Mouse (Mus musculus): Measurements from ENCODE around the gene Rad23b. TPM values are rescaled to one million over a fixed set of nuclear protein-coding genes. Genes with fewer than 3 reads are reported as not detected.
"Not testable (repeated sequence)": the region's sequence is repeated elsewhere in the genome, so short reads cannot be mapped to it uniquely, and the experiment has no call there.

Rad23b gene
- 100 to 1,000 TPM; 177 to 178 TPM for total RNA-seq (2021)

DNA sequence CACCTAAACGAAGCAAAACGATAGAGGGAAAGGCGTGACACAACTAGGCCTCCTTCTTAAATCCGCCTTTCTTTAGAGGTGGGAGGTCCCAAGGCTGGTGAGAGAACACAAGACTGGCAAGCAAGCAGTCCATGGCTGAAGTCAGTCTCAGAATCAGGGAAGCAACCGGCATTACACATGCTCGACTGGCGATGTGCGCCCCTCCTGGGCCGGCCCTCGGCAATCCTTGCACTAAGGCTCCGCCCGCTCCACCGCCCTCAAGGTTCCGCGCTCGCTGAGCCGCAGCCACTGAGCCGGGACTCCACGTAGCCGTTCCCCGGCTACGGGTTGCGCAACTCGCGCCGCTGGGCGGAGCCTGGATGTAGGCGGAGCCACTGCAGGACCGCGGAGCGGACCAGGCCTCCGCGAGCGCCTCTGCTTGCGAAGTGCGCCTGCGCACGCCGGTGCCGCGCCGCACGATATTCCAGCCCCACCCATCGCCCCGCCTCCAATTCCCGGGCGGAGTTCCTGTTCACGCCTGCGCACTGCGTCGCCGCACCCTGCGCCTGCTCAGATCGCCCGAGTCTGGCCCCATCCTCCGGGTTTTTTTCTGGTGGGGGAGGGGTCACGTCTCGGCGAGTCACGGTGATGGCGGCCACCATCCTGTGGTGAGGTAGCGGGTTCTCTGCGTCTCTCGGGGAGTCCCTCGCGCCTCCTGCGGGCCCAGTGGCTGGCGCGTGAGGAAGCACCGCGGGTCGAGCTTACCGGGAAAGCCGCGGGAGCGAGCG is at the start of gene Rad23b:
Gene Rad23b, plus strand, starts transcription at position 592 of the 767 bp plus-strand sequence.
- peak; percentile 100 for DNase-seq

DNA sequence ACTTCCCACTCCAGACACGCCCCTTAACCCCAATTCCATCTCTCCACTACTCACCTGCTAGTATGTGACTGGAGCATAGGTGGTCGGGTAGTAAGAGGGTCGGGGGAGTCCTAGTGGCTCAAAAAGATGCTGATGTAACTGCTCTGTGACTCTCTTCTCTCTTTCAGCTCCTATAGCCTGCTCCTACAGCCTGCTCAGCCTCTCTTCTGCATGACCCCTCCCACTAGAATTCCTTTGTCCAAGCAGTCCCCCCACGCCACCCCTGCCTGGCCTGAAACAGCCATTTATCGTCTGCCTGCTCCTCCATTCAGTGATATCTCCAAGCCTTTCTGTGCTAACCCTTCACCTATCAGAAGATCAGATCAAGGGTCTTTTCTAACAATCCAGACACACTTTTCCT is 45.7 kb upstream of the Rad23b start:
- no peak for DNase-seq

DNA sequence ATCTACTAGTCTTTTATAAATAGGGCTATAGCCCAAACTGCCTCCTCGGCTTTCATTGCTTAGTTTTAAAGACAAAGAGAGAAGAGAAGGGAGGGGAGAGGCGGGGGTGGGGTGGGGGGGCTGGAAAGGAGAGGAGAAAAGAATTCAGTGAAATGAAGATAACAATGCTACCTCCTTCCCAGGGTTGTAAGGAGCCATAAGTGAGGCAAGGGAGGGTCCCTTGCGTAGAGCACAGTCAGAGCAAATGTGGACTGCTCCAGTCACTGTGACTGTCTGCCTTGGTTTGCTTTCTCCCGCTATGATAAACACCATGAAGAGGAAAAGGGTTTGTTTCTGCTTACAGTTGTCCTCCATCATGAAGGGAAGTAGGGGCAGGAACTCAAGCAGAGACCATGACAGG is 43.2 kb upstream of the Rad23b start:
- no peak for DNase-seq

DNA sequence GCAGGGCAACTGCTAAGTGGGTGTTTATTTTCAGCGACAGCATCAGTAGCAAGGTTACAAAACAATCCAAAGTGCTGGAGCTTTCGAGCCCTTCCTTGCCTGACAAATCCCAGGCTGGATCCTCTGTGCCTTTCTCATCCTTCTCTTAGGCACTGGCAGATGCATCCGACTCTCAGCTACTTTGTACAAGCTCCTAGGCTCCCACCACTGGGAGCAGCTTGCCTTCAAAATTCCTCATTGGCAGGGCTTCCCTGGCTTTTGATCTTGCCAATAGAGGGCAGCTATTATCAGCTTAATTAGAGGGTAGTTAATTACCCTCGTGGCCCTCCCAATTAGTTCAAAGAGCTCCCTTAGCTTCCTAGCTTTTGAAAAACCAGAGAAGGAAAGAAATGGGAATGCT is 33.1 kb upstream of the Rad23b start:
- peak in 1 of 2 experiments; percentile 5 for DNase-seq

DNA sequence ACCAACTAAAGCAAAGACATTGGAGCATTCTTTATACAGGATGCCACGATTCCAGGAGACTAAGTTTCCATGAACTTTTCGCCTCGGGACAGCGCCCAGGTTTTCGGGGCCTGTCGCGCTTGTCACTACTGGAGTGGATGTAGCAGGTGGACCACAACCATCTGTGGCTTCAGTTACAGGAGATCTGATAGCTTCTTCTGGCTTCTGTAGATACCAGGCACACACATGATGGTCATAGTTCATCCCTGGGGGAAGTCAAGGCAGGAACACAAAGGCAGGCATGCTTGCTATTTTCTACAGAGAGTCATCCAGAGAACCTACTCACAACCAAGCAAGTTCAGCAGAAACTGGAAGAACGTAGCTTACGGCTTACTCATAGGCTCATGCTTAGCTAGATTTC is 31.5 kb upstream of the Rad23b start:
- DNase-seq, result not testable (repeated sequence)

DNA sequence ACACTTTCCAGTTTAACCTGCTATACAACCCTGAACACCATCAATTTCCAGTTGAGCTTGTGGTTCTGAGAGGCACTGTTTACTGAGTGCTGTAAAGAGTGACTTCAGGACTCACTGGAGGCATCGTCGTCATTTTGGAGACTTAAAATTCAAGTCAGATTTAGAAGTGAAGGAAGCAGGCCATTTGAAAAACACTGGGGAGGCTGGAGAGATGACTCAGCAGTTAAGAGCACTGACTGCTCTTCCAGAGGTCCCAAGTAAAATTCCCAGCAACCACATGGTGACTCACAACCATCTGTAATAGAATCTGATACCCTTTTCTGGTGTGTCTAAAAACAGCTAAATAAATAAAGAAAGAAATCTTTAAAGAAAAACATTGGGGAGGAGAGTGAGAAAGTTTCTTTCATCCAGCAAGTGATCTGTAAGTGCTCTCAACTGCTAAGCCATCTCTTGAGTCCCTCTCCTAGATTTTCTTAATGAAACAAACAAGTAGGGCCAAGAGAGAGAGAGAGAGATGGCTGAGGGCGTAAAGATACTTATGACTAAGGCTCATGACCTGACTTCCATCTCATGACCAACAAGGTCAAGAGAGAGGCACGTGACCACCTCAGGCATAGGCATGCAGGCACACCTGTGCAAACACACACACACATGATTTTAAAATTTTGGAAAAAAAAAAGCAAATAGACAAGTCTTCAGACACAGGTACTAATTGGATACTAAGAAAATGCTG is 23.9 kb upstream of the Rad23b start:
- no peak for DNase-seq

DNA sequence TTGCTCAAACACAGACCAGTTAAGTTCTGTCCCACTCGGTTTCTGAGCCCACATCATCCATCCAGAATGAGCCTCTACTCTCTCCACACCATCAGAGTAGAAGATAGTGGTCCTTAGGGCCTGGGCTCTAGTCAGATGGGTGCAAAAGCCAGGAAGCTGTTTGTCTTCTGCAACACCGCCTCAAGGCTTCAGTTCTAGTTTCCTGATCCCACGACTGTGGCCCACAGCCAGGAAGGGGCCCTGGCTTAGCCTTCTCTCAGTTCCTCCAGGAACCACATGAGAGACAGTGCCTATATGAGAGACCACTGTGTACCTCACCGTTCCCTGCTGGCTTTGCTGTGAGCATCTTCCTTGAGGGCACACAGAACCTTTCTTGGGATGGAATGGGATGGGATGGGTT is 22.3 kb upstream of the Rad23b start:
- no peak for DNase-seq

DNA sequence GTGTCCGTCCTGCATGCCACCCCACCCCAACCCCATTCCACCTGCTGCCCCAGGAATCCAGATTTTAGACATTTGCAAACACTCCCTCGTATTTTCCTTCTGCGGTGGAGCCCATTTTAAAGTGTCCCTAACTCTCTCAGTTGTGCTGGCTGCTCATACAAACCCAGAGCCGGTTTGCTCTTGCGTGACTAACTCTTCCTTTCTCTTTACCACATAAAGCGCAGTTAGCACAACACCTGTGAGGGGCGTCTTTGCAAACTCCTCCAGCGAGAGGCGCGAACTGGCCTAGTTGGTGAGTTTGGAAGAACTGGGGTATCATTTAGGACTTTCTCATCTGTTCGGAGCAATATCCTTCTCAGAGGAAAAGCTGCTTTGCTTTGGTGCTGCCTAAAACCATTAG is 21.4 kb upstream of the Rad23b start:
- DNase-seq, result no peak

DNA sequence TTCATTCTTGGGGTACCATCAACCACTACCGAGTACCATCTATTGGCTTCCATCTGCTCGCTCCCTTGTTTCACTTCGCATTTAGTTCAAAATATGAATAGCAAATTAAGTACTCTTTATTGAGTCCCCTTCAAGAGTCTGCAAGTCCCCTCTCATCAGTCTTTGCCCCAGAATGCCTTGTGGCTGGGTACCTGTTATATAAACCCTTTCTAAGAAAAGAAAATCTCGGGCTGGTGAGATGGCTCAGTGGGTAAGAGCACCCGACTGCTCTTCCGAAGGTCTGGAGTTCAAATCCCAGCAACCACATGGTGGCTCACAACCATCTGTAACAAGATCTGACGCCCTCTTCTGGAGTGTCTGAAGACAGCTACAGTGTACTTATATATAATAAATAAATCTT is 20.9 kb upstream of the Rad23b start:
- not testable (repeated sequence) for DNase-seq

DNA sequence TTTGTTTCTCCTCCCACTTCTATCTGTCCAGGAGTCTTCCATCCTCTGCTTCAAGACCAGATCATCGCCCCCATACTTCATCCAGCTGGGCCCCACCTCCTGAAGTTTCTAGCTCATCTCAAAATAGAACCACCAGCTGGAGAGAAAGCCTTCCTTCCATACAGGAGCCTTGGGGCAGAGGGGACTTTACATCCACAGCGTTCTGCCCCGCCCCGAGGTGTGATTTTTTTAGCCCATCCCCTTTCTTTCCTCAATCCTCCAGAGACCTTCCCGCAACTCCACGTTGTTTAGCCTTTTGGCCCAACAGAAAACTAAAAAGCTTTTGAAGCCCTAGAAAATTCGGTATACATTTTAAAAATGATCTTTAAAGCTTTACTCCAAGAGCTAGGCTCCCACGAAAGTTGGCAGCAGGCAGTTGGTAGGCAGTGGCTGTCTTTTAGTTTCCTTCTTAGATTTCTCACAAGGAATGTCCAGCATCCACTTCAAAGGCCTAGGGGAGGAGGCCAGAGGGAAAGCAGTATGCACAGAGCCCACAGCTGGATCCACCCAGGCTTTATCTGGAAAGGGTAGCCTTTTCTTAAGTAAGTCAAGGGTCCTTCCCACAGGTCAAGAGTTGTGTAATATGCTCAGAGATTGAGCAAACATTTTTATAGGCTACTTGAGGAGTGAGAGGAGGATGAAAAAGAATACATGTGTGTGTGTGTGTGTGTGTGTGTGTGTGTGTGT is 20.1 kb upstream of the Rad23b start:
- DNase-seq, result no peak

DNA sequence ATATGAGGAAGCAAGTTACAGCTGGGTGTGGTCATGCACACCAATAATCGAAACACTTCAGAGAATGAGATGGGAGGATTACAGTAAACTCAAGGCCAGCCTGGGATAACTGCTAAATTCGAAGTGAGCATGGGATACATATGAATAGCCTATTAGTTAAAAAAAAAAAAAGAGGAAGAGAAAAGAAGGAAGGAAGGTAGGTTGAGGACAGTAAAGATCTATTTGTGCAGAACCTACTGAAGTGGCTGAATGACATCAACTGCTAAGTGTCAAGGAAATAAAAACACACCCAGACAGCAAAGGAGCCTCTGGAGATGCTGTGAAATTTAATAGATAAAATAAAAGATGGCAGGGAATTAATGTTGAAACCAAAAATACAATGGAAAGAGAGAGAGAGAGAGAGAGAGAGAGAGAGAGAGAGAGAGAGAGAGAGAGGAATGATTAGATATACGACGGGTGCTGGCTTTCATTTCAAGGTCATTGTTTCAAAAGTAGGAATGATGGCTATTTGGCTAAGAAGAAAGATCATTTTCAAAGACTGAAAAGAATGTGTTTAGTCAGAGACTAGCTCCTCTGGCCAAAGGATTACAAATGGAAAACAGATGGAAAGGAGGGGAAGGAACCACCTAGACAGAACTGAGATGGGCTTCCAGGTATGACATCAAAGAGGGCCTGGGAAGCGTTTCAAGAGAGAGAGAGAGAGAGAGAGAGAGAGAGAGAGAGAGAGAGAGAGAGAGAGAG is 14.6 kb upstream of the Rad23b start:
- DNase-seq, result no peak

DNA sequence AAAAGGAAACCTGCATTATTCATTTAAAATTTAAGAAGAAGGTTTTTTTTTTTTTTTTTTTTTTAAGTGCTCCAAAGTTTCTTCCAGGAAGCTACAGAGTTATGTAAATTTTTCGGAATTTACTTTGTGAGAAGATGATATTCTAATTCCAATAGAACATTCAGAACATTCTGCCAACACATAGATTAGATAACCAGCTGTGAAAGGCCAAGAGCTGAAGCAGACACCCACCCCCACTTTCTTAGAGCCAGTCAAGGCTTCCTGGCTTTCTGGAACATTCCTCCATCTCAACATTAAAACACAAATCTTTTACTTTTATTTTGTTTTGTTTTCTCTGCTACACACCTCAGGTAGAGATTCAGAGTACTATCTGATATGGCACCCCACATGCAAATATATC is 10.9 kb upstream of the Rad23b start:
- no peak for DNase-seq

DNA sequence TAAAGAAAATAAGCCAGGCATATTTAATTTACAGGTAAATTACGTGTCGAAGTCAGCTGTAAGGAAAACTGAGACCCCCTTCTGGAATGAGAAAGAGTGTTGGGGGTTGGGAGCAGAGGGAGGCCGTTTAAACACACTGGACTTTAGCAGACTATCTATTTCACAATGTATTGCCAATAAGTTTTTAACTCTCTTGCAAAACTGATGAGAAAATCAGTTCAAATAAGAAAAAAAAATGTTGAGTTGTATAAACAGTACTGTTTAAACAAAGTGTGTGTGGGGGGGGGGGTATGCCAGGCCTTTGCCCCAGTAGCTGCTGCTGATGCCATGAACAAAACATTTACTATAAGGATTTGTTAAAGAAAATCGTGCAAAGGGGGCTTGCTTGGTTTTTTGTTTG is 10.5 kb upstream of the Rad23b start:
- no peak for DNase-seq

DNA sequence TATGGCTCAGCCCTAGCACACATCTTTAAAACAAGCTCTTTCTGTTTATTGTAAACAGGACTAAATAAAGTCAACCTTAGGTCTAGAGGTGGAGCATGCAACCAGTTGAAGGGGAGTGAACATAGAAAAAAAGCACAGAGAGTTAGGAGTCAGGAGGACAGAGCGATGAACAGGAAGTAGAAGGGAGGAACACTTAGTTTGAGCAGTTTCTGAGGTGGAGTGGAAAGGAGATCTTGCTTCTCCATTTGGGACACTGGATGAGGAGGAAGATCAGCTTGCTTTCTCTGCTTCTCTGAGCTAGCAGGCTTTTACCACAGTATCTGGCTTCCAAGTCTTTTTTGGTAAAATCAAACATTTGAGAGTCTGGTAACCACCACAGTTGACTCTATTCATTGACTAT is 8.0 kb upstream of the Rad23b start:
- DNase-seq, result no peak

DNA sequence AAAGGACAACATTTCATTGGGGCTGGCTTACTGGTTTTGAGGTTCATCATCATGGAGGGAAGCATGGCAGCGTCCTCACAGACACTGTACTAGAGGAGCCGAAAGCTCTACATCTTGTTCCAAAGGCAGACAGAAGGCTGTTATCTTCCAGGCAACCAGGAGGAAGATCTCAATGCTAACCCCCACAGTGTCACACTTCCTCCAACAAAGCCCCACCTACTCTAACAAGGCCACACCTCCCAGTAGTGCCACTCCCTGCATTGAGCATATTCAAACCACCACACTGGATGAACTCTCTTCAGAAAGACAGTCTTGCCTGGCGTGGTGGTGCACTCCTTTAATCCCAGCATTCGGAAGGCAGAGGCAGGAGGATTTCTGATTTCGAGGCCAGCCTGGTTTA is 7.2 kb upstream of the Rad23b start:
- DNase-seq, result no peak

DNA sequence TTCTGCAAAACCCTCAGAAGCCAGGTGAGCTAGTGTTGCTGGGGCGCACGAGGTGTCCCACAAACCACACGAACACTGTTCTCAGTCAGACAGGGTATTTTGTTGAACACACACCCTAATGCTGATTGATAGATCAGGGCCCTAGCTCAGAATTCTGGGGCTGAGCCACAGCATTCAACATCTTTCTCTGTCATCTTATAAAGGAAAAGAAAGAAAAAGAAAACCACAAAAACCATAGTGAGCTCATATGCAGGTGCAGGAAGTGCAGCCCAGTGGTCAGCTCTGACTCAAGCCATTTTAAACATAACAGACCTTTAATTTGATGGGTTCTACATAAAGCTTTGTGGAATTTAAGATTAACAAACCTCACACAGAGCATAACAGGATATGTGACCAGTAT is 6.6 kb upstream of the Rad23b start:
- no peak for DNase-seq

DNA sequence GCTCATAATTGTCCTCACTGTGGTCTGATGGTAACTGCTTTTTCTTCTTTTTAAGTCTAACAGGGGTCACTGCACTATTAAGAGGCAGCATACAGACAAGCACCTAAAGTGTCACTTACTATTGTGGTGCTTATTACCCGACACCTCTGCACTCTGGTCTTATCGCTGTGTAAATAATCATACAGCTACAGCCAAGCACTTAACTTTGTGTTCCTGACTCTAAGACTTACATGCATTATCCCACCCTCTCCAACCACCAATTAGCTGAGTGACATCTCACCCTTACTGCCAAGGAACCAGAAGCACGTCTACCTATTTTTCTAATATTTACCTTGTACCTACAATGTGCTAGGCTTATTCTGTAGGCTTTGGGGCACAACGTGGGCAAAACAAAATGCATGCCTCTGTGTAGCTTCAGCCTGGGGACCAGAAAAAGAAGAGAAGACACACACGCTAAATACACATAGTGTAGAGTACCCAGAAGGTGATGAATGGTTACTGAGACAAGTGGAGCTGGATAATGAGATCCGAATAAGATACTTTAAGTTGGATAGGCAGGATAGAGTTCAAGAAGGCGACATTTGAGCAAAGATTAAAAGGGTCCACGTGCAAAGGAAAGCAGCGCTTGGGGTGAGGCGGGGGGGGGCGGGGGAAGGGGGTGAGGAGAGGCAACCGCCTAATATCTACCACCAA is 938 bp upstream of the Rad23b start:
- DNase-seq, result no peak

DNA sequence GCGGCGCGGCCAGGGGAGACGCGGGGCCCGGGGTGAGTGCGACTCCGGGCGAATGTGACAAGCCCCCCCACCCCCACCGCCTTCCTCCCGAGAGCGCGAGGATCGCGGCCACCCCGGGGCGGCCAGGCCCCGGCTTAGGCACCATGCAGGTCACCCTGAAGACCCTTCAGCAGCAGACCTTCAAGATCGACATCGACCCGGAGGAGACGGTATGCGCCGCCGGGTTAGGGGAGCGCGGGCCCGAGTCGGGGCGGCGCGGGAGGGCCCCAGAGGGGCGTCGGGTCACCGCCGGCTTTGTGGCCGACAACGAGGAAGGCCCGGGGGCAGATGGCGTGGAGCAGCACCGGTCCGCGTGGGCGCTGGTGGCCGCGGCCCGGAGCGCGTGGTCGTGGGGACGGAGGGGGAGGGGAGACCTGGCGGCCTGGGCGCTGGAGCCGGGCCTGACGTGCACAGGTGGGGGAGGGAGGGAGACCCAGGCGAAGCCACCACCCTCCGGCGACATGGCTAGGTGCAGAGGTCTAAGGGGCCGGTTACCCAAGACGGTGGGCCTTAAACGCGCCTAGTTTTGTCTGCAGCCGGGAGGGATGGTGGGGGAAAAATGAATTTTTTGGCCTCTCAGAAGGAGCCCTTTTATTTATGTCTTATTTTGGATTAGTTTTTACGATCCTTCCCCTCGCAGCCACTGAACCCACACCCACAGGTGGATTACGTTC is 532 bp downstream of the Rad23b start:
- DNase-seq, result peak in 1 of 2 experiments; percentile 44

DNA sequence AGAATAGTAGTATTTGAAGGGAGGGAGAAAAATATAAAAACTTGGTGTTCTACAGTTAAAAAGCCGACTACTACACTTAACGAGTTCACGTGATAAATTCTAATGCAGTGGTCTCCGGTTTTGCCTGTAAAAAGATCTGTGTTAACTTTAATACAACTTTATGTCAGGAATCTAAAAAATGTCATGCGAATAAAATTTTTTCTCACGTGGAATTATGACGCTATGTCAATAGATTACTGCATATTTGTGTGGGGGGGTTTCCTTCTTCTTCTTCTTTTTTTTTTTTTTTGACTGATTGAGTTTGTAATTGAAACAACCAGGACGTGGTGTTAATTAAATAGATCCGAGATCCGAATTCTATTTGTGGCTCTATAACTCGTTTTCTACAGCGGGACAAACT is 1.2 kb downstream of the Rad23b start:
- no peak for DNase-seq

DNA sequence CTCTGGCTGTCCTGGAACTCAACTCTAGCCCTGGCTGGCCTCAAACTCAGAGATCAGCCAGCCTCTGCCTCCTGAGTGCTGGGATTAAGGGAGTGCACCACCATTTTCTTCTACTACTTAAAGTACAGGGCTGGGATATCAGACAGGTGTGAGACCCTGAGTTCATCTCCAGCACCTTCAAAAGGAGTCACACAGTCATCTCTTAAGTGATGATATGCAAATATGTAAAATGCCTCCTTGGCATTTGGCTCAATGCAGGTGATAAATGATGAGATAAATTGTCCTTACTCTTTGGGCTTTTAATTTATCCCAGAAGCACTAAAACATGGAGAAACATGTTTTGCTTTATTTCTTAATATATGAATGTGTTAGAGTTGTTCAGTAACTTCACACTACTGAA is 2.0 kb downstream of the Rad23b start:
- no peak for DNase-seq

DNA sequence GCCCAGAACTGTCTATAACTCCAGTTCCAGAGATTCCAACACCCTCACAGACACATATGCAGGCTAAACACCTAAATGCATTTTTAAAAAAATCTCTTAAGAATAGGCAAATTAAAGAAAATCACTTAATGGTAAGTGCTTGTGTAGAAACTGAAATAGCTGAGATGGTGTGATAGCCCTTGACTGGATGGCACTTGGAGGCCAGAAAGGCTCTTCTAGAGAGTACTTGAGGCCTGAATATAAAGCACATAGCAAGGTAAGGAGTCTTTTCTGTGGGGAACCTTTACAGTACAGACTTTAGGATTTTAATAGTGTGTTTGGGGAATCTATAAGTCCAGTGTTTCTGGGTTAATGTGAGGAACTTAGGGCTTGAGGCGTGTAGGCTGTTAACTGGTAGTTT is 4.2 kb downstream of the Rad23b start:
- DNase-seq, result no peak

Measured in layer of hippocampus, postnatal 36 days (tissue).